Mouse (Mus musculus) Patski (cell line): ENCODE data around the gene Qrich2. TPM values are rescaled to one million over a fixed set of nuclear protein-coding genes. Genes with fewer than 3 reads are reported as not detected.

Experiments used
- ATAC-seq: fragments of 100-300 bp; one replicate; pipeline ENCODE4 v1.8.0; 2021
- CTCF ChIA-PET: fragments of 350-600 bp; sonication (Branson Sonifier 250); formaldehyde crosslinking; loops from one replicate; lab custom pipeline; 2022; ENCODE audit warnings: inconsistent platforms; lab: Charles Lee
- POLR2A ChIA-PET: fragments of 350-600 bp; sonication (Branson Sonifier 250); formaldehyde crosslinking; loops from one replicate; lab custom pipeline; 2022; ENCODE audit warnings: antibody characterized with exemption, inconsistent platforms; lab: Charles Lee
- DNase-seq: peaks from one replicate; pipeline ENCODE4 v3.0.0-alpha.2; 2011; ENCODE audit warnings: low read depth, low spot score
- H3K27me3 ChIP-seq: fragments of 371-371 bp; one replicate; pipeline ENCODE4 v1.5.1; 2021
- CTCF ChIP-seq: fragments of 100-300 bp; IDR thresholded peaks from one replicate; pipeline ENCODE4 v1.5.1; 2021
- in situ Hi-C: fragments of 300-500 bp; cut with MboI; formaldehyde crosslinking; loops from 3 replicates; pipeline ENCODE4 v1.11.1; 2018; ENCODE audit warnings: low pct_unique_long_range_greater_than_20kb, mixed read lengths
- polyA plus RNA-seq: library from polyadenylated mRNA; unstranded; gene quantifications from one replicate; pipeline ENCODE4 v1.2.3, GENCODE M21; 2021

The Qrich2 gene
- polyA plus RNA-seq, 1 experiment from 2014 or later, result 0.35 TPM

GRCm38 (mm10) chr11:116440408-116441068 is 25.5 kb downstream of the Qrich2 start:
- DNase-seq, result no peak
- H3K27me3 ChIP-seq, result no peaks in the 10 kb centered on the region
- in situ Hi-C loops, result loop anchor here (5.0 kb wide), 1 partner anchor 123 kb away; no protein-coding TSS in a partner anchor
- POLR2A ChIA-PET, result no interaction called here
- ATAC-seq, result no peak
- no peak for TF ChIP-seq CTCF
- CTCF ChIA-PET, result no interaction called here

DNA sequence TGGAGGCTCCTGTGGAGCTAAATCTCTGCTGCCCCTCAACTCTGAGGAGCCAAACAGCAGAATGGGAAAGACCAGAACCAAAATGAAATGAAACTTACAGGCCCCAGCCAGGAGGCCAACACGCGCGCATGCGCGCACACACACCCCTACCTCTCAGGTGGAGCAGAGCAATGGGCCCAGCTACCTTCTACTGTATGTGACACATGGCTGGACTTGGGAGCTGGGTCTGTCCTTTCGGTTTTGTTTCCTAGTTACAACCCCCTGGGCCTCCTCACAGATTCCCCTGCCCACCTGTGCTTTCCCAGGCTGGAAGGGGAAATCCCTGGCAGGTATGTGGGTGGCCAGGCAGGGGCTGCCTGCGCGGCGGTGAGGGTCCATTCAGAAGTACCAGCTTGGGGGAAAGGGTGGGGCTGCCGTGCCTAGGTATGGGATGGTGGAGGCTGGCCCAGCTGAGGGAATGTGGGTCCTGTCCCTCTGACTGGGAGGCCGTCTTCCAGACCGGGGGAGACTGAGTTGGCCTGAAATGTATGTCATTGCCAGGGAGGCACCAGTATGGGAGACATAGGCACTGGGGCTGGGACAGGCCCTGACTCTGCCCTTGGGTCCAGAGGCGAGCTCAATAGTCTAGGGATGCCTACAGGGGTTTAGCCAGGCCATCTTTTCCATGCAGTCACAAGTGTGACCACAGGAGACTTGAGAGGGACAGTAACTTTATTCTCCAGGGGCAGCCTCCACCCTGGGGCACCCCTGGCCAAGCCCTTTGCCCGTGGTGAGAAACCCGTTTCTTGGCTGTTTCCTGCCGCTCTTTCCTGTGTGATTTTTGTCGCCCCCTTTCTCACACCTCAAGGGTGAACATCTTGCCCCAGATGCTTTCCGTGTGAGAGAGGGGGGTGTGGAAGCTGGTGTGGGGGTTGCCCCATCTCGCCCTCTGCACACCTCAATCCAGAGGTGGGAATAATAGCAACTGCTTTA is 26.5 kb downstream of the Qrich2 start:
- ChIA-PET CTCF (no interaction called here), POLR2A (no interaction called here)
- no peaks in the 10 kb centered on the region for H3K27me3 ChIP-seq
- DNase-seq (no peak), ATAC-seq (no peak)
- in situ Hi-C loops, result loop anchor here (5.0 kb wide), 1 partner anchor 122 kb away; no protein-coding TSS in a partner anchor
- TF ChIP-seq CTCF, result no peak

- POLR2A ChIA-PET, result interaction anchor here (1.2 to 1.6 kb wide), 2 partner anchors 29 to 64 kb away, joined by 3 to 4 read pairs; no protein-coding TSS in a partner anchor
Measured at GRCm38 (mm10) chr11:116437541-116437940, 28.5 kb downstream of the Qrich2 start.

GRCm38 (mm10) chr11:116436725-116437331 is 29.2 kb downstream of the Qrich2 start:
- POLR2A ChIA-PET, result interaction anchor here (1.2 to 1.6 kb wide), 2 partner anchors 28 to 63 kb away, joined by 3 to 4 read pairs; no protein-coding TSS in a partner anchor
- H3K27me3 ChIP-seq, result no peaks in the 10 kb centered on the region
- CTCF ChIA-PET, result interaction anchor here (0.9 to 2.1 kb wide), 5 partner anchors 9 to 118 kb away, joined by 3 to 6 read pairs (median 3); no protein-coding TSS in a partner anchor
- in situ Hi-C loops, result no loop called here
- no peak for DNase-seq
- TF ChIP-seq CTCF, result no peak
- ATAC-seq, result no peak

More at GRCm38 (mm10) chr11:116437541-116437940, 28.5 kb downstream of the Qrich2 start:
- TF ChIP-seq CTCF, result no peak
- DNase-seq, result no peak
- in situ Hi-C loops, result no loop called here
- no peak for ATAC-seq
- no peaks in the 10 kb centered on the region for H3K27me3 ChIP-seq
- CTCF ChIA-PET, result interaction anchor here (0.9 to 2.1 kb wide), 5 partner anchors 9 to 119 kb away, joined by 3 to 6 read pairs (median 3); no protein-coding TSS in a partner anchor

DNA sequence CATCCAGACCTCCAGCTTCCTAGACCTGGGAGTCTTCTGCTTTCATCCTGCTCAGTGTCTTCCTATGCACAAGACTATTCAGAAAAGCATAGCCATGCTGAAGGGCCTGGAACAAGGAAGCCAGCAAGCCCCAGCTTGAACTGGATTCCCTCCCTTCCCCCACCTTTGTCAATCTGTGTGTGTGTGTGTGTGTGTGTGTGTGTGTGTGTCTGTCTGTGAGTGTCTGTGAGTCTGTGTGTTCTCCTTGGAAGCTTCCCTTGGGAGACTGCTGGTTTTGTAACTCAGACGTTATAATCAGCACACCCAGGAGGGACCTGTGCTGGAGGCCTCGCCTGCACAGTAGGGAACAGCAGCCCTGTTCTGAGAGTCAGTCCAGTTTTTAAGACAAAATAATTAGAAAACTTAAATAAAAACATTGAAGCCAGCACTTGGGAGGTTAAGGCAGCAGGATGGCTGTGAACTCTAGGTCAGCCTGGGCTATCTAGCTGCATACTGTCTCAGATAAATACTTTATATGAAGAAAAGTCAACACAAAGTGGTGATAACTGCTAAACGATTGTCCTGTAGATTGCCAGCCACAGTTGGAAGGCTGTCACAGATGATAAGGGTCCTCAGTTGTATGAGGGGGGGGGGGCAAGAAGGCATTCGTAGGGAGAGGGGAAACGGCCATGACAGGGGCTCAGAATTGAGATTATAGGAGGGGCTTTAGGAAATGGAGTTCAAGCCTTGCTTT is 29.9 kb downstream of the Qrich2 start:
- ChIA-PET POLR2A (interaction anchor here (1.6 kb wide), 1 partner anchor 27 kb away, joined by 4 read pairs; no protein-coding TSS in a partner anchor), CTCF (interaction anchor here (2.1 kb wide), 1 partner anchor 117 kb away, joined by 6 read pairs; no protein-coding TSS in a partner anchor)
- no peak for TF ChIP-seq CTCF
- no peaks in the 10 kb centered on the region for H3K27me3 ChIP-seq
- DNase-seq (no peak), ATAC-seq (no peak)
- in situ Hi-C loops, result no loop called here

- in situ Hi-C loops, result no loop called here
- POLR2A ChIA-PET, result interaction anchor here (1.0 kb wide), 1 partner anchor 61 kb away, joined by 4 read pairs; no protein-coding TSS in a partner anchor
Measured at GRCm38 (mm10) chr11:116434967-116435752, 30.9 kb downstream of the Qrich2 start.

GRCm38 (mm10) chr11:116434287-116434966 is 31.6 kb downstream of the Qrich2 start:
- DNase-seq, result no peak
- TF ChIP-seq CTCF, result no peak
- H3K27me3 ChIP-seq, result no peaks in the 10 kb centered on the region
- POLR2A ChIA-PET, result interaction anchor here (1.0 kb wide), 1 partner anchor 60 kb away, joined by 4 read pairs; no protein-coding TSS in a partner anchor
- peak; percentile 28 for ATAC-seq
- CTCF ChIA-PET, result no interaction called here
- in situ Hi-C loops, result no loop called here

More at GRCm38 (mm10) chr11:116434967-116435752, 30.9 kb downstream of the Qrich2 start:
- ATAC-seq (no peak), DNase-seq (no peak)
- TF ChIP-seq CTCF, result no peak
- no peaks in the 10 kb centered on the region for H3K27me3 ChIP-seq
- CTCF ChIA-PET, result no interaction called here

- no peak for TF ChIP-seq CTCF
- H3K27me3 ChIP-seq, result no peaks in the 10 kb centered on the region
- POLR2A ChIA-PET, result no interaction called here
- ATAC-seq (peak; percentile 94), DNase-seq (peak; percentile 96)
- CTCF ChIA-PET, result no interaction called here
- in situ Hi-C loops, result no loop called here
Measured at GRCm38 (mm10) chr11:116433356-116434286, 32.4 kb downstream of the Qrich2 start, which contains the start of gene Ubald2. TSS of gene Ubald2 (plus strand) at chr11:116434094.
